Mouse (Mus musculus) ES-Bruce4 (cell line): ENCODE measurements at regions not wholly inside any gene's neighbourhood (a gene's known extent, or its start where the extent isn't known, plus 50 kb on each side); places are given as distances from the start of the nearest gene placed in this dataset.

Source experiments
- CTCF ChIP-seq: IDR thresholded peaks from one replicate; pipeline ENCODE4 v1.8.1; 2011; ENCODE audit warnings: low read depth, low read length
- EP300 ChIP-seq: IDR thresholded peaks from 2 replicates; pipeline ENCODE4 v1.6.1; 2011; ENCODE audit warnings: low read depth, low read length; ENCODE audit not compliant: insufficient read depth
- POLR2A ChIP-seq: IDR thresholded peaks from one replicate; pipeline ENCODE4 v1.8.1; 2011; ENCODE audit warnings: low read length; ENCODE audit not compliant: insufficient read depth

DNA sequence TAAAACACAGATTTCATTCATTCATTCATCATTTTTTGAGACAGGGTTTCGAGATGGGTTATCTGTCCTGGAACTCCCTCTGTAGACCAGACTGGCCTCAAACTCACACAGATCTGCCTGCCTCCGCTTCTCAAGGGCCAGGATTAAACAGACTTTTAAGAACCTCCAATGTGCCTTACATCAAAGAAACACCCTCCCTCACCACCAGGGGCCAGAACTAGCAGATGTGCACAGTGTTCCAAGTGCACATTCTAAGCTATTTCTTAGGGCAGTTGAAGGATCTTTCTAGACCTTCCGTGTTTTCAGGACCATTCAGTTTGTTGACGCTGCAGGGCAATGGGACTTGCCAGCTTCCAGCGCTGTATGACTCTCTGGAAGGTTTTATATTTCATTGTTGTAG lies 88.6 kb upstream of the Ado start:
- no peak for TF ChIP-seq POLR2A
- no peak for TF ChIP-seq CTCF
- TF ChIP-seq EP300, result no peak
